Mouse (Mus musculus) lung, adult 2 months (tissue): Measurements from ENCODE around the gene Tmem158.

Source experiments
- CTCF ChIP-seq: fragments of 200-500 bp; IDR thresholded peaks from 2 replicates; pipeline ENCODE4 v1.5.1; 2011; ENCODE audit warnings: mild to moderate bottlenecking, low read length, control low read depth; ENCODE audit not compliant: insufficient read depth
- POLR2A ChIP-seq: fragments of 200-500 bp; IDR thresholded peaks from 2 replicates; pipeline ENCODE4 v1.6.1; 2011; ENCODE audit warnings: low read depth, mild to moderate bottlenecking, control low read depth, low read length, borderline replicate concordance; ENCODE audit errors: extremely low read depth

DNA sequence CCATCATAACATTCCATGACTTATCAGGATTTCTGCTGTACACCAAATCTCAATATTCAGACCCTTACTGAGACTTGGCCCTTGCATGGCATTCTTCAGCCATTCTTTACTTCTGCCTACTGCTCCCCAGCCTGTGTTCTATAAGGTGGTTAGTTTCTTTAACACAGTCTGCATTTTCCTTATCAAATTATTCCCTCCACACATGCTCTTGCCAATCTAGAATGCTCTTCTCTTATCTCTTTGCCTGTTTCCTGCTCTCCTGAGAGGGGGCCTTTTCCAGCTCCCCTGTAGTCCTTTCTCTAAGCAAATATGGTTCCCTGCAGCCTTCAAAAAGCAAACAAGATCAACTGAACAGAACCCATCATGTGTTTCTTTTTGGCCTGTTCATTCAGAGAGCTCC lies 20.2 kb upstream of the Tmem158 start:
- TF ChIP-seq CTCF (no peak), POLR2A (no peak)
